14 mouse cellular contexts compared by ENCODE assay signal in genomic region chr3:67267448-67267847, GRCm38 (mm10).
DNase-seq lines count a peak whose midpoint lies in the region; ATAC-seq and TF ChIP-seq lines count a peak whose summit lies in the region.
"Had no signal": no experiment of that assay in that cellular context is flagged by ENCODE, and none has a peak within 500 bp of the region (broad histone marks: within the 10 kb centered on the region; RNA-seq: fewer than 3 reads in every experiment).

No protein-coding gene starts in this region.

- no peaks in the 10 kb centered on the region for H3K9me3 ChIP-seq in embryonic facial prominence, embryonic 11.5 days (replicated peaks; ENCODE audit: control insufficient read depth, low read length)
- no peaks in the 10 kb centered on the region for H3K9me3 ChIP-seq in embryonic facial prominence, embryonic 10.5 days
- no peaks in the 10 kb centered on the region for H3K9me3 ChIP-seq in midbrain, postnatal 0 days (ENCODE audit: low read length)
- no peaks in the 10 kb centered on the region for H3K9me3 ChIP-seq in midbrain, embryonic 11.5 days (ENCODE audit: control insufficient read depth, low read length)
- H3K9me3 ChIP-seq: embryonic facial prominence, embryonic 15.5 days; hindbrain, embryonic 12.5 days had no signal

- 72% methylated on average over 3 of the region's 3 CpGs for WGBS in embryonic facial prominence, embryonic 11.5 days
- 69% methylated on average over 3 of the region's 3 CpGs for WGBS in embryonic facial prominence, embryonic 10.5 days
- WGBS in midbrain, postnatal 0 days: 67% methylated on average over 3 of the region's 3 CpGs
- 69% methylated on average over 3 of the region's 3 CpGs for WGBS in midbrain, embryonic 11.5 days

- peak; percentile 49 for DNase-seq in embryonic facial prominence, embryonic 11.5 days (ENCODE audit: low spot score)
- DNase-seq in embryonic facial prominence, embryonic 10.5 days (ENCODE audit: low spot score): no peak
- DNase-seq in kidney, adult 9 months: peak; percentile 6
- DNase-seq in kidney, postnatal 14 days: no peak
- peak; percentile 55 for DNase-seq in midbrain, postnatal 0 days (ENCODE audit: low spot score)
- no peak for DNase-seq in midbrain, embryonic 11.5 days (ENCODE audit: low spot score, missing footprints)
- DNase-seq in thymus, postnatal 36 days: no peak
- no peak for DNase-seq in urinary bladder, adult 18-20 months (ENCODE audit: low spot score in 2 of 2)
- DNase-seq: adrenal gland, postnatal 25 days; cerebellum, adult 11-12 months had no signal

- H3K36me3 ChIP-seq in embryonic facial prominence, embryonic 11.5 days (replicated peaks; ENCODE audit: control insufficient read depth, insufficient read depth, low read depth, low read length): no peaks in the 10 kb centered on the region
- no peaks in the 10 kb centered on the region for H3K36me3 ChIP-seq in embryonic facial prominence, embryonic 10.5 days (replicated peaks)
- H3K36me3 ChIP-seq in midbrain, postnatal 0 days (ENCODE audit: insufficient read depth, low read length): no peaks in the 10 kb centered on the region
- H3K36me3 ChIP-seq in midbrain, embryonic 11.5 days (ENCODE audit: control insufficient read depth, insufficient read depth, low read length): no peaks in the 10 kb centered on the region
- H3K36me3 ChIP-seq: embryonic facial prominence, embryonic 15.5 days; hindbrain, embryonic 12.5 days had no signal

- H3K4me1 ChIP-seq in embryonic facial prominence, embryonic 11.5 days (ENCODE audit: control insufficient read depth, insufficient read depth, low read length): no peaks in the 10 kb centered on the region
- no peaks in the 10 kb centered on the region for H3K4me1 ChIP-seq in embryonic facial prominence, embryonic 10.5 days
- H3K4me1 ChIP-seq in midbrain, postnatal 0 days (ENCODE audit: insufficient read depth, low read length): no peaks in the 10 kb centered on the region
- H3K4me1 ChIP-seq in midbrain, embryonic 11.5 days (ENCODE audit: control insufficient read depth, insufficient read depth, low read length): no peaks in the 10 kb centered on the region; the same call in 1 of the 2 replicates
- H3K4me1 ChIP-seq: embryonic facial prominence, embryonic 15.5 days; hindbrain, embryonic 12.5 days had no signal

- H3K4me3 ChIP-seq in embryonic facial prominence, embryonic 11.5 days (ENCODE audit: low read depth, low read length): no peak overlapping the region
- H3K4me3 ChIP-seq in embryonic facial prominence, embryonic 10.5 days: no peak overlapping the region
- no peak overlapping the region for H3K4me3 ChIP-seq in midbrain, postnatal 0 days (ENCODE audit: low read depth, low read length)
- no peak overlapping the region for H3K4me3 ChIP-seq in midbrain, embryonic 11.5 days (ENCODE audit: low read depth, low read length)
- H3K4me3 ChIP-seq: embryonic facial prominence, embryonic 15.5 days; hindbrain, embryonic 12.5 days; myocyte had no signal

- TF ChIP-seq CTCF in midbrain, postnatal 0 days (IDR thresholded peaks at IDR 0.05): peak; percentile 71

- H3K9ac ChIP-seq in embryonic facial prominence, embryonic 11.5 days (replicated peaks; ENCODE audit: low read length): no peak overlapping the region
- no peak overlapping the region for H3K9ac ChIP-seq in midbrain, postnatal 0 days (replicated peaks; ENCODE audit: low read length, poor library complexity, severe bottlenecking)
- no peak overlapping the region for H3K9ac ChIP-seq in midbrain, embryonic 11.5 days (ENCODE audit: low read length)
- H3K9ac ChIP-seq: embryonic facial prominence, embryonic 15.5 days; hindbrain, embryonic 12.5 days had no signal

- no peak overlapping the region for H3K27ac ChIP-seq in embryonic facial prominence, embryonic 11.5 days (replicated peaks; ENCODE audit: low read depth, low read length)
- H3K27ac ChIP-seq in embryonic facial prominence, embryonic 10.5 days (replicated peaks): no peak overlapping the region
- H3K27ac ChIP-seq in midbrain, postnatal 0 days (ENCODE audit: low read depth, low read length): no peak overlapping the region
- no peak overlapping the region for H3K27ac ChIP-seq in midbrain, embryonic 11.5 days (ENCODE audit: low read depth, low read length)
- H3K27ac ChIP-seq: embryonic facial prominence, embryonic 15.5 days; hindbrain, embryonic 12.5 days had no signal

- no peak for ATAC-seq in embryonic facial prominence, embryonic 11.5 days (replicated peaks; ENCODE audit: insufficient number of reproducible peaks, low FRiP score, low TSS enrichment, low read depth)
- ATAC-seq in midbrain, postnatal 0 days (ENCODE audit: low FRiP score): no peak
- no peak for ATAC-seq in midbrain, embryonic 11.5 days (ENCODE audit: low FRiP score)

- H3K27me3 ChIP-seq in embryonic facial prominence, embryonic 11.5 days (ENCODE audit: control insufficient read depth, insufficient read depth, low read length): no peaks in the 10 kb centered on the region
- no peaks in the 10 kb centered on the region for H3K27me3 ChIP-seq in embryonic facial prominence, embryonic 10.5 days (replicated peaks; ENCODE audit: low read depth, poor library complexity, severe bottlenecking)
- no peaks in the 10 kb centered on the region for H3K27me3 ChIP-seq in midbrain, postnatal 0 days (ENCODE audit: insufficient read depth, low read length)
- H3K27me3 ChIP-seq in midbrain, embryonic 11.5 days (ENCODE audit: control insufficient read depth, insufficient read depth, low read length): no peaks in the 10 kb centered on the region
- H3K27me3 ChIP-seq: embryonic facial prominence, embryonic 15.5 days; hindbrain, embryonic 12.5 days had no signal

- H3K4me2 ChIP-seq in embryonic facial prominence, embryonic 11.5 days (ENCODE audit: low read depth, low read length): no peak overlapping the region
- no peak overlapping the region for H3K4me2 ChIP-seq in midbrain, postnatal 0 days (ENCODE audit: low read depth, low read length, poor library complexity, severe bottlenecking)
- no peak overlapping the region for H3K4me2 ChIP-seq in midbrain, embryonic 11.5 days
- H3K4me2 ChIP-seq: embryonic facial prominence, embryonic 15.5 days; hindbrain, embryonic 12.5 days; liver, embryonic 11.5 days had no signal

Comparison
In these comparisons a context has a peak if more than half of its experiments do, and no peak if none do; other contexts are left out.
1. DNase-seq: peak in embryonic facial prominence, embryonic 11.5 days (single experiment), kidney, adult 9 months (single experiment) and midbrain, postnatal 0 days (single experiment); none in embryonic facial prominence, embryonic 10.5 days (single experiment), kidney, postnatal 14 days (single experiment), midbrain, embryonic 11.5 days (single experiment), thymus, postnatal 36 days (0 of 2) and urinary bladder, adult 18-20 months (0 of 2).